Mouse (Mus musculus) stomach, embryonic 15.5 days (tissue): ENCODE measurements around the gene Mief1. TPM values are rescaled to one million over a fixed set of nuclear protein-coding genes. Genes with fewer than 3 reads are reported as not detected.
A peak's percentile ranks its signal among the peaks of the same experiment; 100 is the strongest.

ENCODE experiments used
- ATAC-seq: fragments of 200-750 bp; cut with Nextera tagmentation; 2 replicates; pipeline ENCODE4 v1.8.0; 2017; ENCODE audit warnings: low read depth, moderate number of reproducible peaks, moderate TSS enrichment; ENCODE audit not compliant: insufficient read depth, low FRiP score
- H3K27ac ChIP-seq: fragments of 300-500 bp; sonication (generic); 2 replicates; pipeline ENCODE4 v1.5.1; 2015; ENCODE audit warnings: mild to moderate bottlenecking, inconsistent platforms
- H3K27me3 ChIP-seq: fragments of 300-500 bp; sonication (generic); replicated peaks from 2 replicates; pipeline ENCODE4 v1.6.1; 2015; ENCODE audit warnings: inconsistent platforms
- H3K36me3 ChIP-seq: fragments of 300-500 bp; sonication (generic); 2 replicates; pipeline ENCODE4 v1.6.1; 2015; ENCODE audit warnings: inconsistent platforms
- H3K4me1 ChIP-seq: fragments of 300-500 bp; sonication (generic); 2 replicates; pipeline ENCODE4 v1.6.1; 2015; ENCODE audit warnings: inconsistent platforms
- H3K4me2 ChIP-seq: fragments of 300-500 bp; sonication (generic); 2 replicates; pipeline ENCODE4 v1.6.1; 2015; ENCODE audit warnings: mild to moderate bottlenecking, inconsistent platforms
- H3K4me3 ChIP-seq: fragments of 300-500 bp; sonication (generic); replicated peaks from 2 replicates; pipeline ENCODE4 v1.5.1; 2015; ENCODE audit warnings: inconsistent platforms
- H3K9ac ChIP-seq: fragments of 300-500 bp; sonication (generic); 2 replicates; pipeline ENCODE4 v1.6.1; 2015; ENCODE audit warnings: inconsistent platforms
- H3K9me3 ChIP-seq: fragments of 300-500 bp; sonication (generic); 2 replicates; pipeline ENCODE4 v1.6.1; 2016; ENCODE audit warnings: inconsistent platforms
- WGBS: fragments of 180-500 bp; shearing (Covaris S2); methylation state at CpG from one replicate; pipeline ENCODE4 v1.1.7; 2015; 5-methylcytosine and 5-hydroxymethylcytosine counted together
- polyA plus RNA-seq: library from polyadenylated mRNA; unstranded; fragments of >200 nt; fragmentation: Nextera tagmentation; extraction: Ambion mirVana; gene quantifications from 2 replicates; pipeline ENCODE4 v1.2.1, GENCODE M21; 2015

Gene Mief1
- 28.2 and 32.1 TPM in 2 replicates for polyA plus RNA-seq

DNA sequence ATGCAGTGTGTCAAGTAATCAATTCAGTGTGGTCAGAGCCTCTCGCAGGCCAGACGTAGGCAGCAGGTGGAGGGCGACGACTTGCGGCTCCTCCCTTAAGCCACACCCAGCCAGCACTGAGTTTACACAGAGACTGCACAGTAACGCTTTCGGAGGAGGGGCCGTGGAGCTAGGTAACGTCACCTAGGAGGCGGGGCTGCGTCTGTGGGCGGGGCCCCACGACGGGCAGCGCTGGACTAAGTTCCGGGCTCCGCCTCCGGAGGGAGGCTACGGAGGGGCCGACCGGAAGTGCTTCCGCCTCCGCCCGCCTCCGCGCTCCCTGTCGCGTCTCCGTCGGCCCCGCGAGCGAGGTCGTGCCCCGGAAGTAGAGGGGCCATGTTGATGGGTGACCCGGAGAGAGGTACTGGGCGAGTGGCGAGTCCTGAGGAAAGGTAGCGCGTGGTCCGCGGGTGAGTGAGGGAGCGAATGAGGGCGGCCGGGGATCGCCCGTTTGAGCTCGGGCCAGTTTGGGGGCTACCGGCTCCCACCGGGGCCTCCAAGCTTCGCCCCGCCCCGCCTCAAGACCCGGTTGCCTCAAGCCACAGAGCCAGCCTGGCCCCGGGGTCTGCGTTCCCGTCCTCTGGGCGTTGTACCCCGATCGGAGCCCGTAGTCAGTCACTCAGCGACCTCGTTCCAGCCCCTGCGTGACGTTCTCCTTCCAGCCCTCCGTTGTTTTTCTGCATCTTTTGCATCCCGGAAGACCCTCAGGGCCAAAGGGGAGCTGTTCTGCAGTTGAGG lies at the start of gene Mief1:
Gene Mief1, plus strand, starts transcription at position 286 of the 777 bp plus-strand sequence.
- Histone ChIP-seq H3K4me1 (peaks cover 16% of the 10 kb centered on the region), H3K36me3 (peaks cover 29% of the 10 kb centered on the region; the same call in 1 of the 2 replicates), H3K27ac (peak within 1 kb of the TSS; percentile 83), H3K4me3 (peak within 1 kb of the TSS; percentile 87), H3K9me3 (no peaks in the 10 kb centered on the region), H3K9ac (peak within 1 kb of the TSS; percentile 98), H3K27me3 (no peaks in the 10 kb centered on the region), H3K4me2 (peak within 1 kb of the TSS; percentile 69)
- ATAC-seq = peak; percentile 97
- WGBS = under 1% methylated on average over 67 of the region's 67 CpGs

DNA sequence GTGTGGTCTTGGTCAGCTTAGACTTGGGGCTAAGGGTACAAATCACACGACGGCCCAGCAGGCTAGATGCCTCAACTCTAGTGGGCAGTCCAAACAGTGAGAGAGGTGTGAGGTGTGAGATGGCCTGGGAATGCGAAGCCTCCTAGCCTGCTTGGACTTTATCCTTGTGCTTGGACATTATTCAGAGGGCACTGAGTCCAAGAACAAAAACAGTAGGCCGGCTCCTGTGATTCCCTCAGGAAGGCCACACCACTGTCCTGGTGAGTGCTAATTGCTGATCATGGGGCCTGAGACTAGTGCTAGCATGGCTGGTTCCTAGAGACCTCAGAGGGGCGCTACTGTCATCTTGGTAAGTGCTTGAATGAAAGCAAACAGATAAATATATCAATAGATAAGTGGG lies 44.9 kb upstream of the Mief1 start:
- Histone ChIP-seq H3K27me3 (no peaks in the 10 kb centered on the region), H3K9ac (no peak overlapping the region), H3K4me3 (no peak overlapping the region), H3K4me2 (no peak overlapping the region), H3K36me3 (no peaks in the 10 kb centered on the region), H3K27ac (peak overlapping the region; percentile 11; the same call in 1 of the 2 replicates), H3K4me1 (peaks cover 38% of the 10 kb centered on the region), H3K9me3 (no peaks in the 10 kb centered on the region)
- 75% methylated on average over 5 of the region's 5 CpGs for WGBS
- ATAC-seq = no peak

DNA sequence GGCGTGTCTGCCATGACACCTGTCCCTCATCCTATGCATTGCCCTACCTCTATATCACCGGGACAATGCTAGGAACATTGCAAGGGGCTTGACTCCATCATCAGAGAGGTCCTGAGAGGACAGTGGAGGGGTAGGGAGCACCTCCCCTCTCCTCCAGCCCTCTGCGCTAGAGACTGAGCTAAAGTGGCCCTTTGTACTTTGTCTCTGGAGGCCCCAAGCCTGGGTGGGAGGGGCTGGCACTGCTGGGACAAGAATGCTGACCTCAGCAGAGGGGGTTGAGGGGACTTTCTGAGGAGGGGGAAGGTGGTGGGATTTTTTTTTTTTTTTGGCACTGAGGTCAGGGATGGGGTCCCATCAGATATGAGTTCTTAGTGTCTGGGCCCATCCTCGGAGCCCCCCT lies 43.7 kb upstream of the Mief1 start:
- Histone ChIP-seq H3K36me3 (no peaks in the 10 kb centered on the region), H3K9ac (no peak overlapping the region)

DNA sequence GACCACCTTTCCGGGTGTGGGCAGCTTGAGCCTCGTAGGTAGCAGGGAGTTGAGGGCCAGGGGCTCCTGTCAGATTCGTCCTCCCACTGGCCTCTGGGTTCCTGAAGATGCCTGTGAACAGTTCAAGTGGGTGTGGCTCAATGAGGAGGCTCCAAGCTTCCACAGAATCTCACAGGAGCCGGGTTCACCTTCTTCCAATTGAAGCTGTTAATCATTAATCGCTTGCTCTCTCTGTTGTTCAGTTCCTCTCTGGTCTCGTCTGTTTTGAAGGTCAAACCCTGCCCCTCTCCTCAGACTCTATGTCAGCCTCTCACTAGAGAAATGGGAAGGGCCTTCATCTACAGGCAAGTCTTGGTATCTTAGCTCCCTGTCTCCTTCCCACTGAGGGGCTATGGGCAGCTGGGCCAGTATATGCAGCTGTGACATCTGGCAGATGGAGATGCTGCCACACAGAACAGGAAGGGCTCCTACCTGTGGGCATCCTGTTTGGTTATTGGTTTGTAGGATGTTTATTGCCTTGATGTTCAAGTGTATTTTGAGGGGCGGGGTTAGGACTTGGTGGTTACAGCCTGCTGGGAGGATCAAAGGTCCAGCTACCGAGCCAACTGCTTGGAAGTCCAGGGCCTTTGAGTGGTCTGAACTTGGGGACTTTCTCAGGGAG lies 42.1 kb upstream of the Mief1 start:
- Histone ChIP-seq H3K27ac (peak overlapping the region; percentile 28; the same call in 1 of the 2 replicates), H3K9ac (no peak overlapping the region)

More for the DNA sequence above, 43.7 kb upstream of the Mief1 start:
- ATAC-seq = no peak
- Histone ChIP-seq H3K4me1 (peaks cover 41% of the 10 kb centered on the region), H3K27me3 (no peaks in the 10 kb centered on the region), H3K4me3 (no peak overlapping the region), H3K27ac (0 out of 2 replicates have a peak overlapping the region, but pooled peaks have one; percentile 28), H3K9me3 (no peaks in the 10 kb centered on the region), H3K4me2 (no peak overlapping the region)
- 69% methylated on average over 4 of the region's 4 CpGs for WGBS

DNA sequence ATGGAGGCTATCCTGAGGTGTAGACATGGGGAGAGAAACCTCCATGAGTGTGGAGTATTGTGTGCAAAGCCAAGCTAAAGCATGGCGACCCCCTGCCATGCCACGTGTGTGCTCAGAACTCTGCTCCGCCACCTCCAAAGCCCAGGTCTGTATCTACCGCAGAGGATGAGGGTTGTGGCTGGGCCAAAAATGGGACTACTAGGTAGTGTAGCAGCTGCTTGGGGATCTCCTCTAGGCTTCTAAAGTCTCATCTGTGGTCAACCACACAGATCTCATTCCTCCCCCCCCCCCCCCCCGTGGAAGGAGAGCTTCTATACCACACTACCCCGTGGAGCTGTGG lies 41.6 kb upstream of the Mief1 start:
- no peak overlapping the region for H3K9ac ChIP-seq
- no peak overlapping the region for H3K4me2 ChIP-seq
- 85% methylated on average over 6 of the region's 6 CpGs for WGBS
- H3K4me3 ChIP-seq = no peak overlapping the region
- ATAC-seq = no peak
- H3K4me1 ChIP-seq = peaks cover 41% of the 10 kb centered on the region
- H3K27me3 ChIP-seq = no peaks in the 10 kb centered on the region
- peak overlapping the region; percentile 28; the same call in 1 of the 2 replicates for H3K27ac ChIP-seq
- no peaks in the 10 kb centered on the region for H3K36me3 ChIP-seq
- no peaks in the 10 kb centered on the region for H3K9me3 ChIP-seq

More for the DNA sequence above, 42.1 kb upstream of the Mief1 start:
- WGBS = 68% methylated on average over 8 of the region's 8 CpGs
- Histone ChIP-seq H3K4me2 (no peak overlapping the region), H3K9me3 (no peaks in the 10 kb centered on the region), H3K36me3 (no peaks in the 10 kb centered on the region), H3K4me1 (peaks cover 41% of the 10 kb centered on the region), H3K27me3 (no peaks in the 10 kb centered on the region), H3K4me3 (no peak overlapping the region)
- peak; percentile 47; the same call in 1 of the 2 replicates for ATAC-seq

DNA sequence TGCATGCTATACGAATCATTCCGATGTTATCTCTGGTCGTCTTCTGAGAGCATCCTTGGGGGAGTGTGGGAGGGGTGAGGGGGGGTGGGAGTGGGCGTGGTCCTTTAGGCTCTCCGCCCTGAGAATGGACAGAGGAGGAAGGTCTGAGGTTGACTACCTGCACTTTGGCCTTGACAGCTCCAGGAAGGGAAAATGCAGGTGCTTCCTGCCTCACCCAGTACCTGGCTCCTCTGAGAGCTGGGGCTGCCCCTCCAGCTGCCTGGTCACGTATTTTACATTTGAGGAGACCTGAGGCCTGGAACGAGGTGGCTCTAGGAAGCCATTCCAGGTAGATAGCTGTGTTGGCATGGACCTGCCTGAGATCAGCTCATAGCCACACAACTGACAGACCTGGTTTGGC lies 41.0 kb upstream of the Mief1 start:
- Histone ChIP-seq H3K4me2 (peak overlapping the region; percentile 5; the same call in 1 of the 2 replicates), H3K4me3 (no peak overlapping the region), H3K9me3 (no peaks in the 10 kb centered on the region), H3K27ac (peak overlapping the region; percentile 54; the same call in 1 of the 2 replicates), H3K4me1 (peaks cover 41% of the 10 kb centered on the region), H3K36me3 (0 out of 2 replicates have a peak, but pooled peaks cover 4% of the 10 kb centered on the region), H3K9ac (no peak overlapping the region), H3K27me3 (no peaks in the 10 kb centered on the region)
- ATAC-seq = no peak; the same call in 1 of the 2 replicates
- WGBS = 71% methylated on average over 7 of the region's 7 CpGs

DNA sequence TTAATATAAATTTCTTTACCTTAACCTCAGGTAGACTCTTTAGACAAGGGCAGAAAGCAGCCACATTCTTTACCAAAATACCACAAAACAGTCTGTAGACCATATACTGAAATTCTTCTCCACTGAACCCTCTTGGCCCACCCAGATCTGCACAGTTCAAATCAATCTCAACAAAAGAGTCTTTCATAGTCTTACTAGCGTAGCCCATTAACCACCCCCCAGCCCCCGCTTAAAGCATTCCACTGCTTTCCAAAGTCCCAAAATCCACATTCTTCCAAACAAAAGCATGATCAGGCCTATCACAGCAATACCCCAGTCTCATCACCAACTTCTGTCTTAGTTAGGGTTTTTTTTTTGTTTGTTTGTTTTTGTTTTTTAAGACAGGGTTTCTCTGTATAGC lies 34.3 kb upstream of the Mief1 start:
- H3K36me3 ChIP-seq = 0 out of 2 replicates have a peak, but pooled peaks cover 5% of the 10 kb centered on the region
- no peak overlapping the region for H3K4me3 ChIP-seq
- H3K27me3 ChIP-seq = no peaks in the 10 kb centered on the region
- H3K9ac ChIP-seq = no peak overlapping the region
- no peaks in the 10 kb centered on the region for H3K9me3 ChIP-seq
- no peak overlapping the region for H3K27ac ChIP-seq
- 89% methylated on average over 2 of the region's 2 CpGs for WGBS
- ATAC-seq = no peak
- no peaks in the 10 kb centered on the region; the same call in 1 of the 2 replicates for H3K4me1 ChIP-seq
- no peak overlapping the region for H3K4me2 ChIP-seq

DNA sequence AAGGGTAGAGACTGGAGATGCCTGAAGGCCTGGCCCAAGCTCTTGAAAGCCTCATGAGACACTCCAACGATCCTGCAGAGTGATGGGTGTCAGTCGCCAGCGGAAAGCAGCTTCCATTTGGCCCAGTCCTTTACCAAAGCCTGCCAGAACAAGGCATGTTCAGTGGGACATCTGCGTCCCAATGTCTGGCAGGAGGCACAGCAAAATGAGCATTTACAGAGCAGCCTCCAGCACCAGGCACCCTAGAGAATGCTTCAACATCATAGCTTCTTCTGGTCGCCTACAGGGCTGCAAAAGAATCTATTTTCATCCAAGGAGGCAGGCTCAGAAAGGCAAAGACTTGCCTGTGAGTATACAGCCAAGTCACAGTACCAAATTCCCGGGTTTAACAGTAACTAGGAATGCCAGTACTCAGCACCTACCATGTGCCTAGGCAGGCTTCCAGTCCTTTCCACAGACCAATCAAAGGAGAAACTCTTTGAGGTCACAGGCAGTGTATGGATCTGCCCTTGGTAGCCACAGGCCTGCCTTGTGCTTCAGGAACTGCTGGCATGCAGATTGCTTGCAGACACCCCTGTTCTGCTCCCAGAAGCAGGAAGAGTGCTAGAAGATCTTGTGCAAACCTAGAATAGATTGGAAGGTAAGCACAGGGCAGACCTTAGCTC lies 31.6 kb upstream of the Mief1 start:
- no peaks in the 10 kb centered on the region for H3K9me3 ChIP-seq
- 0 out of 2 replicates have a peak, but pooled peaks cover 7% of the 10 kb centered on the region for H3K36me3 ChIP-seq
- H3K4me2 ChIP-seq = no peak overlapping the region
- ATAC-seq = no peak
- WGBS = 86% methylated on average over 6 of the region's 6 CpGs
- no peak overlapping the region for H3K4me3 ChIP-seq
- H3K9ac ChIP-seq = no peak overlapping the region
- no peak overlapping the region for H3K27ac ChIP-seq
- H3K4me1 ChIP-seq = no peaks in the 10 kb centered on the region
- H3K27me3 ChIP-seq = no peaks in the 10 kb centered on the region

DNA sequence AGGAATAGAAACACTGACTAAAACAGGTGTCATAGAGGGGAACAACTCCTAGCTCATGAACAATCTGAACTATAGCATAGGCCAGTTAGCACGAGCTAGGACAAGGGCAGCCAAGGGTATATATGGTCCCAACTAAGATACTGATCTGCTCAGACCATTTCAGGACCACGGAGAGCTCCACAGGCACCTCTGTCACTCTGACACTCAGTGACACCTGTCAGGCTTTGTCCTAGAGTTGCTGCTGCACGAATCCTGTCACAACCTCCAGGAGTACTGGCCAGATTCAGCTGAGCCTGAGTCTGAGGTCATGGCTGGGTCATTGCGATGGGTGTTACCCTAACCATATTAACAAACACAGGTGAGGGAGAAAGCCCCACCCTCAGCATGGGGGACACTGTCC lies 30.4 kb upstream of the Mief1 start:
- Histone ChIP-seq H3K4me3 (no peak overlapping the region), H3K27ac (no peak overlapping the region), H3K27me3 (no peaks in the 10 kb centered on the region), H3K36me3 (0 out of 2 replicates have a peak, but pooled peaks cover 2% of the 10 kb centered on the region), H3K9ac (no peak overlapping the region), H3K4me2 (no peak overlapping the region), H3K9me3 (no peaks in the 10 kb centered on the region), H3K4me1 (0 out of 2 replicates have a peak, but pooled peaks cover 1% of the 10 kb centered on the region)
- ATAC-seq = no peak
- 25% methylated on average over 4 of the region's 4 CpGs for WGBS

DNA sequence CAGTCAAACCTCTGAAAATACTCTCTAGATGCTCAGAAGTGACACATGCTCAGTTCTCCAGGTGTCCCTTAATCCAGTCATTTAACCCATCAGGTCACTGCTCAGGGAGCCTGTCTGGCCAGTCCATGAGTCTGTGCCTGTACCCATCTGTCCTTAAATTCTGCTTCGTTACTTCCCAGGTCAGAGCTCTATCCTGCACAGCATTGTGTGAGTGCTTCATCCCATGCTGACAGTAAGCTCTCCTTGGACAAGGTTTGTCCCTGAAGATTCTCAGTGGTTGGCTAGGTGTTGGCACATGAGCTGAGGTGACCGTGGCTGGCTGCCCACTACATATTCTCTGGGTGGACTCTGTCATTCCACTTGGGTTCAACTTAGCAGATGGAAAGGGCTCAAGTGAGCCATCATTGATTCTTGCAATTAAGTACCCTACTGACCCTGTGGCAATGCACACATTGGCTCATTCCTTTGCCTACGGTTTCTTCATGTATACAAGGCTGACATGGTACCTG lies 27.7 kb upstream of the Mief1 start:
- no peak overlapping the region for H3K4me2 ChIP-seq
- no peaks in the 10 kb centered on the region for H3K27me3 ChIP-seq
- WGBS = 88% methylated on average over 3 of the region's 3 CpGs
- no peak overlapping the region for H3K27ac ChIP-seq
- H3K9me3 ChIP-seq = no peaks in the 10 kb centered on the region
- peaks cover 2% of the 10 kb centered on the region; the same call in 1 of the 2 replicates for H3K36me3 ChIP-seq
- H3K9ac ChIP-seq = no peak overlapping the region
- H3K4me1 ChIP-seq = 0 out of 2 replicates have a peak, but pooled peaks cover 3% of the 10 kb centered on the region
- H3K4me3 ChIP-seq = no peak overlapping the region
- no peak for ATAC-seq

DNA sequence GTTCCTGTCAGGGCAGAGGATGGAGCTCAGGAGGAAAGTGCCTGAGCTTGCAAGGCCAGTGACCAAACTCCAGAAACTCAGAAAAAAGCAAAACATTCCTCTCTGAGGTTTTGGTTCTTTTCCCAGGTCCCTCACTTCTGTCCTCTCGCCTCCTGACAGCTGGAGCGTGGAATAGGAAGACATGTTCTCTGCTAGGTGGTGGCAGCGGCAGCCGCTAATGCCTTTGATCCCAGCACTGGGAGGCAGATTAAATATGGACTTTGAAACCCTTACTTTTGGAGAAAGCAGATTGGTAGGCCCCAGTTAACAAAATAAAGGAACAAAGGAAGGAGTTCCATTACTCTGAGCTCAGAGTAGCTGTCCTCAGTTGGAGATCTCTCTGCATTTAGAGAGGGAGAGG lies 25.4 kb upstream of the Mief1 start:
- Histone ChIP-seq H3K4me2 (no peak overlapping the region), H3K27ac (0 out of 2 replicates have a peak overlapping the region, but pooled peaks have one; percentile 42), H3K27me3 (no peaks in the 10 kb centered on the region), H3K36me3 (peaks cover 16% of the 10 kb centered on the region; the same call in 1 of the 2 replicates), H3K9me3 (no peaks in the 10 kb centered on the region), H3K4me3 (no peak overlapping the region), H3K4me1 (0 out of 2 replicates have a peak, but pooled peaks cover 3% of the 10 kb centered on the region), H3K9ac (no peak overlapping the region)
- 0 out of 2 replicates have a peak, but pooled peaks have one; percentile 22 for ATAC-seq
- WGBS = 29% methylated on average over 4 of the region's 4 CpGs
